Mouse (Mus musculus): Measurements from ENCODE around the gene Nr1i2.
"Not testable (repeated sequence)": the region's sequence is repeated elsewhere in the genome, so short reads cannot be mapped to it uniquely, and the experiment has no call there.

Nr1i2 gene

DNA sequence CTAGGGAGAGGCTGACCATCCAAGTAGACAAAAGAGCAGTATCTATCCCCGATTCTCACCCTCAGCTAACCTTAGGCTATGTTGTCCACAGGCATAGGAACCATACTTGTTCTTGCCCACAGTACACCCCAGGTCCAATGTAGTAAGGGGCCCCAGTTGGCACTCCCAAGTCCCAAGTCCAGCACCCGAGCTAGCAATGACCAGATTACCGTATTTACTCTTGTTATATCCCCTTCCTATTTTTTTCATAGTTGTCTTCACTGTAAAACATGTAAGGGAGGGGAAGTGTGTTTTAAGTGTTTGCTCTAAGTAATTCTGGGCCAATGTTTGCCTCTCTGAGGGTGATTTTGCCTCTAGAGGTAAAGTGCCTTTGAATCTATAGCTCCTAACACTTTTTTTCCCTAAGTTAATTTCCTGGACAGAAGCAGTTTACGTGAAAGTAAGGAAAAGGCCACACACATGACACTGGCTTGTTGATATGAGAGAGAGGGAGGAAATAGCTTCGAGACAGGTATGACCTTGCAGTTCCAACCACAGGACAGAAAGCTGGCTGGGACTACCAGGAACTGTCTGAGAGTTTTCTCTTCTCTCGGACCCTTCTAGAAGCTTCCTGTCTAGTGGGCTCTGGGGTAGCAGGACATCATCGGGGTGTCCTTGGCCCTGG, at the start of gene Nr1i2:
Gene Nr1i2, minus strand, starts transcription at position 140 of the 664 bp plus-strand sequence.
- DNase-seq (ENCODE audit: extremely low read depth, low read depth, low spot score) = no peak

DNA sequence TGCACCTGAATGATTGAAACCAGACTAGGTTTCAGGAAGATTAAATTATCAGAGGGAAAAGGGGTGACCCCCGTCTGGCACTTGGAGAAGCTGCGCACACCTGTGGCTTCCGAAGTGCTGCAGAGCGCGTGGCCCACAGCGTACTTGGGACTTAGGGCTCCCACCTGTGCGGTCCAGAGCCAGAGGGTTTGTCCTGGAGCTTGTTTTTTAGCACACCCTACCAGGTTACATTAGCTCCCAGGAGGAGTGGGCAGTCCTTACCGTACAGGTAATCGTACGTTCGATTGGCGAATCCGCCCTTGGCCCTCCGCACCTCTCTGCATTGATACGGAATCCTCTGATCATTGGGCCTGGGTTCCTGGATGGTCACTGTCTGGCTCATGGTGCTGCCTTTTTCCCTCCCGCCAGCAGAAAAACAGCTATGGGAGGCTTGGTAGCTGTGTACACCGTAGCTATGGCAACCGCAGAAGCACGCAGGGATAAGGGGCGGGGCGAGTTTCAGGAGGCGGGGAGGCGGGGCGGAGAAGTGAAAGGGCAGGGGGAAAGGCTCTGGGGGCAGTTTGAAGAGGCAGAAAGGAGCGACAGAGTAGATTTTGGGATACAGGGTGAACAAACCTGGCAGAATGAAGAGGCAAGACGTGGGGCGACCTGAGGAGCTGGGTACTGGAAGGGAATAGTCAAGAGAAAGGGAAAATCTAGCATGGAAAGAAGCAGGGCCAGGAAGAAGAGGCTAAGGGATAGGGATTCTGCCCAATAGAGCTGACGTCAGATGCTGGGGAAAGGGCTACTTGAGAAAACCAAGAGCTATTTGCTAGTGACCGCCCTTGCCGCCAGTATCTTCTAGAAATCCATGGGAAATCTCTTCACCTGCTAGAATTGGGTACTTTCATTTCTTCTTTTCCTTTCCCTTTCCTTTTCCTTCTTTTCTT, 47.0 kb upstream of the Nr1i2 start, which contains the start of gene Maats1:
Gene Maats1, minus strand, starts transcription at position 748 of the 929 bp plus-strand sequence.
- DNase-seq (ENCODE audit: extremely low read depth, low read depth, low spot score) = no peak

DNA sequence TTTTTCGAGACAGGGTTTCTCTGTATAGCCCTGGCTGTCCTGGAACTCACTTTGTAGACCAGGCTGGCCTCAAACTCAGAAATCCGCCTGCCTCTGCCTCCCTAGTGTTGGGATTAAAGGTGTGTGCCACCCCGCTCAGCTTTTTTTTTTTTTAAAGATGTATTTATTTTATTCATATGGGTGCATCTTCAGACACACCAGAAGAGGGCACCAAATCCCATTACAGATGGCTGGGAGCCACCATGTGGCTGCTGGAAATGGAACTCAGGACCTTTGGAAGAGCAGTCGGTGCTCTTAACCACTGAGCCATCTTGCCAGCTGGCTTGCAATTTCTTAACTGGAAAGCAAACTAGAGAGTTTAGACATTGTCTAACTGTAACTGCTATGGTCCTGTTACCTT, 43.5 kb upstream of the Nr1i2 start:
- not testable (repeated sequence) for DNase-seq (ENCODE audit: extremely low read depth, low read depth, low spot score)

DNA sequence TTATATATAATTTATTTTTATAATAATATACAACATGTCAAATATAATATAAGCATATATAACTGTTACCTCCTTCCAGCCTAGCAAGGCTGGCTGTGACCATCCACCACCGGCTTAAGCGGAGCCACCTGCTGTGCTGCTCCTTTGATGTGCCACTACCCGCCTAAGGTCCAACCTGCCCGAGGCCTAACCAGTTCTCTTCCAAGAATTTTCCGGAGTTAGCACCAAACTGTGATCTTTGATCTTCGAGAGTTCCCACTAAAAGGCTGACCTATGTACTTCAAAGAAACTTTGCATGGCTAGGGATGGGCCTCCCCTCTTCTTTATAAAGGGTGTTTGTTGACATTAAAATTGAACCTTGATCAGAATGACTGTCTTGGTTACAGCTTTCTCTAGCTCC, 39.8 kb upstream of the Nr1i2 start:
- no peak for DNase-seq (ENCODE audit: extremely low read depth, low read depth, low spot score)

DNA sequence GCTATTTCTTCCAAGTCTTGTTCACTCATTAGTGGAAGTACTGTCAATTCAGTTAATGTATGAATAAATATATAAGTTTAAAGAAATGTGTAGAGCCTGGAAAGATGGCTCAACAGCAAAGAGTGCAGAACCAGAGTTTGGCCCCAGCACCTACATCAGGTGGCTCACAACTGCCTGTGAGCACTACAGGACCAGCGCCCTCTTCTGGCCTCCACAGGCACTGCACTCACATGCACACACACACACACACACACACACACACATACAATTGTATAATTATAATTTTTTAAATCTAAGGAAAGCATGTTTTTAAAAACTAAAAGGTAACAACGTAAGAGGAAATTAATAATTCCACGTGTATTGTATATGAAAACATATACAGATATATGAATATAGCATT, 34.7 kb upstream of the Nr1i2 start:
- no peak for DNase-seq (ENCODE audit: extremely low read depth, low read depth, low spot score)

DNA sequence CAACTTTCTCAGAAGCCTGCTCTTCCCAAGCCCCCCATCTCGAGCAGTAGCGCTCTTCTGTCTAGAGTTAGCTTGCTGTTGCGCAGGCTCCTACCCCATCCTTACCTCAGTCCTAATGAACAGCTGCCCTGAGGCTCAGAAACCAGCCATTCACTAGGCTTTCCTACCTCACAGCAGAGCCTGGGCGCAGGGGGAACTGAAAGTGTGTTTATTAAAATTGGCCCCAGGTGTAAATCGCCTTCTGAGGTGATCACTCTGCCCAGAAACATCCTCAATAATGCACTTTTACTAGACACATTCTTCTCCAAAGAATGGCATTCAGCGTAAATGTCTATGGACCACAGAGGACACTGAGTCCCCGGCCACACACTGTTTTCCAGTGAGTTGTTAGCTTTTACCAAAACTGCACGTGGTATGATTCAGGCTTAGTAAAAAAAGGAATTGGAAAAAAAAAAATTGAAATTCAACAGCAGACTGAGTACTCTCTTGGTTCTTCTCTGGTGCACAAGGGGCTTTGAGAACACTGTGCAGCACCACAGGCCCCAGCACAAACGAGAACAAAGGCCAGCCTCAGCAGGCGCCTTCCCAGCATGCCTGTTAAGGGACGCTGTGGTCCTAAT, 32.3 kb upstream of the Nr1i2 start:
- no peak for DNase-seq (ENCODE audit: extremely low read depth, low read depth, low spot score)

DNA sequence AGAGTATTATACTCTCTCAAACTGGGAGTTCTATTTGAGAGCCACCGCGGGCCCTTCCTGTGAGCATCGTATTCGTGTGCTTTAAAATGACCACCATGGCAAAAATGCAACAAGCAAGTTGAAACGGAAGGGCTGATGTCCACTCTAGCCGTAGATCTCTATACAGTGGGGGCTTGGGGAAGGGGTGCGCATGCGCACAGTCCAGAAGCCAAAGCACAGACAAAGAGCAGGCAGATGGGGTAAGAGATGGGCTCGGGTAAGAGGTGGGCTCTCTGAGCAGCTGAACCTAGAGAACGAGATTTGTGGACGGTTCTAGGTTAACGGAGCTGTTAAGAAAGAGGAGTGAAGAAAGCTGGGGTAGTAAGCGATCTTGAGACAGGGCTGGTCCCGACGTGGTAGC, 29.7 kb upstream of the Nr1i2 start:
- no peak for DNase-seq (ENCODE audit: extremely low read depth, low read depth, low spot score)

DNA sequence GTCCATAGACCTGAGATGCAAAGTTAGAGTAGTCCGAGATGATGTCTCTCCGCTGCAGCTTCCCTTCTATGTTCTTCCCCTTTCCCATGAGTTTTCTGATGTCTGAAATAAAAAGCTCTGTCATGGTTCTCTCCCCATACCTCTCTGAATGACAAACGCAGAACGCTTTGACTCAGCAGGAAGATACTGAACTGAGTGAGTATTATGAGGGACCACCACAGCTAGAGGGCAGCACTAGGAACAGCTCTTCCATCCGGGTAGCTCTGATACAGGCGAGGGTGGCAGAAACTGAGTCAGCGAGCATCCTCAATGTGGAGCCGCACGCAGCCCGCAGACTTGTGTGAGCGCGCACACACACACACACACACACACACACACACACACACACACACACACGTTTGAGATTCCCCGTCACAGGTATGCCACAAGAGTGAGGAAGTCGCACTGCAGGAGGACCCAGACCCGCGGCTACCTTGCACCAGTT, 26.9 kb upstream of the Nr1i2 start:
- DNase-seq (ENCODE audit: extremely low read depth, low read depth, low spot score) = no peak

DNA sequence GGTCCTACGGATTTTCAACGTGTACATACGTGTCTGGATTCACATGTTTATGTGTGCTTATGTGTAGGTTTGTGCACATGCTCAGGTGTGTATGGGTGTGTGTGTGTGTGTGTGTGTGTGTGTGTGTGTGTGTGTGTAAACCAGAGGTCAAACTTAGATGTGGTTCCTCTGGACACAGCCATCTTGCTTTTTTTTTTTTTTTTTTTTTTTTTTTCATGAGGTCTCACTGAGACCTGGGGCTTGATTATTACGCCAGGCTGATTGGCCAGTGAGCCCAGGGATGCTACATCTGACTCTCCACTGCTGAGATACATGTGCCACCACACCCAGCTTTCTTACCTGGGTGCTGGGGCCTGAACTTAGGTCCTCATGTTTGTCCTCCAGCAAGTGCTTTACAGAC, 24.5 kb upstream of the Nr1i2 start:
- DNase-seq (ENCODE audit: extremely low read depth, low read depth, low spot score) = no peak

DNA sequence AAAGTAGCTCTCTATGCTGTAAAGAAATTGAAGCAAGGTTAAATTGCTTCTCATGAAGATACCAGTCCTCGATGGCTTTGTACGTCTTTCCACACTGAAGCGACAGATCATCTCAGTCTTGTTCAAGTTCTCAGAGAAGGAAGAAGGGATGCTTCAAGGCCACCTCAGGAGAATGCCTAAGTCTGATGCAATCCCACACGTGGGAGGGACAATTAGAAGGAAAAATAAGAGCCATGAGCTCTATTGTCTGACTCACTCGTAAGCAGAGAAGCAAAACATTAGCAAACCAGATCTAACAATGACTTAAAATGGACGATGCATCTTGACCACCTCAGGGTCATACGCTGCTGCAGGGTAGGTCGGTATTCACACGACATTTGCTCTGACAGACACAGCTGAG, 23.9 kb upstream of the Nr1i2 start:
- peak; percentile 21 for DNase-seq (ENCODE audit: extremely low read depth, low read depth, low spot score)

DNA sequence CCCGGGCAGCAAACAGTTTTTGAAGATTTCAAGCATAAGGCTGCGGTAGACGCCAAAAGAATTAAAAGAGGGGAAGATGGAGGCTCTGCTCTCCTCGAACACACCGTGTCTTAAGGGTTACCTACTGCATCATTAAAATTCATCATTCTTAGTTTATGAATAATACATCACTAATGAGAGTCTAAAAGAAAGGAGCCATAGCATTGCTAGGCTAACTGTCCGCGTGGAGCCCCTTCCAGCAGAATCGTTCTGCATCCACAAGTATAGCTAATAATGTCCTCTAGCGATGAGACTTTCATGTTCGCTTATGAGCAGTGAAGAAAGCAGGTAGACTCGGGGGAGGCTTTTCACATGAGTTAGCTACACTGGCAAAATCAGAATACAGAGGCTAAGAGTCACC, 13.6 kb upstream of the Nr1i2 start:
- no peak for DNase-seq (ENCODE audit: extremely low read depth, low read depth, low spot score)

DNA sequence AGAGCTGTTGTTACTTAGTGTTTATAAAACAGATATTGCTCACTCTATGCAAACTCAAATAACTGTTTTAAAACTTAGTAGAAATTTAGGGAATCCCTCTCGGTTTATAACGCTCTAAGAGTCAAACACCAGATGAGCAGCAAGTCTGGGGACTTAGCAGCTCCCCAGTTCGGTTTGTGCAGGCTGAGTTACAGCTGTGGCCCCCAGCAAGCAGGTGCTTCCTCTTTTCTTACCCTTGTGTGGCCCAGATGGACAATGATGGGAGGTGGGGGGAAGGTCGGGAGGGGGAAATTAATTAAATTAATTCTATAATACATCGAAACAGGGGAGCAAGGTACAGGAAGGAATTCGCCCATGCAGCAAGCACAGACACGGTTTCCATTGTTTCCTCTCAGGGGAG, 13.0 kb upstream of the Nr1i2 start:
- DNase-seq (ENCODE audit: extremely low read depth, low read depth, low spot score) = no peak

DNA sequence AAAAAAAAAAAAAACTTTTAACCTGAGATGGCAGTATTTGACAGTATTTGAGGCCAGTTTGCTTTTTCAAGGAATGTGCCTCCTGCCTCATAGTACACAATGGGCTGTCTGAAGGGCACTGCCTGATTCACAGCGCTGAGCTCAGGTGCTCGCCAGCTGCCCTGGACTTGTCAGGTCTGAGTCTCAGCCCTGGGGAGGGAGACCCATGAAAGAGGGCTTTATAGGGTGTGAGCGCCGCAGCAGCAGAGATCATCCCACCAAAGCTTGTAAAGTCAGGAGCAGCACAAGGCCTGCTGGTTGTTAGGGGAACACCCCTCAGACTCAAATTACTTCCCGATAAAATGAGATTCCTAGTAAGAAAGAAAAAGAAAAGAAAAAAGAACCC, 12.6 kb upstream of the Nr1i2 start:
- DNase-seq (ENCODE audit: extremely low read depth, low read depth, low spot score) = no peak

DNA sequence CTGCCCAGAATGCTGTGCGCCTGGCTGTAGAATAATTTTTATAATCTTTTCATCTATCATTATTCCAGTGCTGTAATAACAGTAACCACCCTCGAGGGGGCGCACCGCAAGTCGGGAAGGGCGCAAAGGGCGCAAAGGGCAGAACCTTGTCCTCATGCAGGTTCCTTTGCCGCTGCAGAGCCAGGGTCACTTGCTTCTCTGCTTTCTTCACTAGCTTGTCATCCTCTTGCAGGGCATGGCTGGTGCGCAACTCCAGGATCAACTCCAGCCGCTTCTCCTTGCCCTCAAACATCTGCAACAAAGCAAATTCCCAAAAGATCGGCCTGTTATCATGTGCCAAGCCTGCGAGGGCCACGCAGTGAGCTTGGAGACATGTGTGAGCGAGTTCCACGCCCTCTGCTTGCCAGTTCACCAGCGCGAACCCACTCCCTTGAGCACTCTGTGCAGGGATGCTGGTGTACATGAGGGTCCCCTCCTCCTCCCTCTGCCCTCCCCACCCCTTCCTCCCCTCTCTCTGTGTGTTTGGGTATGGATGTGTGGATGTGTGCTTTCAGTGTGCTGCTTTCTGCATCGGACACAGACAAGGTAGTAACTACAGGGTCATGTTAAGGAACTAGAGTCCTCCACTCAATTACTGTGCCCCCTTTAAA, 12.1 kb upstream of the Nr1i2 start:
- no peak for DNase-seq (ENCODE audit: extremely low read depth, low read depth, low spot score)

DNA sequence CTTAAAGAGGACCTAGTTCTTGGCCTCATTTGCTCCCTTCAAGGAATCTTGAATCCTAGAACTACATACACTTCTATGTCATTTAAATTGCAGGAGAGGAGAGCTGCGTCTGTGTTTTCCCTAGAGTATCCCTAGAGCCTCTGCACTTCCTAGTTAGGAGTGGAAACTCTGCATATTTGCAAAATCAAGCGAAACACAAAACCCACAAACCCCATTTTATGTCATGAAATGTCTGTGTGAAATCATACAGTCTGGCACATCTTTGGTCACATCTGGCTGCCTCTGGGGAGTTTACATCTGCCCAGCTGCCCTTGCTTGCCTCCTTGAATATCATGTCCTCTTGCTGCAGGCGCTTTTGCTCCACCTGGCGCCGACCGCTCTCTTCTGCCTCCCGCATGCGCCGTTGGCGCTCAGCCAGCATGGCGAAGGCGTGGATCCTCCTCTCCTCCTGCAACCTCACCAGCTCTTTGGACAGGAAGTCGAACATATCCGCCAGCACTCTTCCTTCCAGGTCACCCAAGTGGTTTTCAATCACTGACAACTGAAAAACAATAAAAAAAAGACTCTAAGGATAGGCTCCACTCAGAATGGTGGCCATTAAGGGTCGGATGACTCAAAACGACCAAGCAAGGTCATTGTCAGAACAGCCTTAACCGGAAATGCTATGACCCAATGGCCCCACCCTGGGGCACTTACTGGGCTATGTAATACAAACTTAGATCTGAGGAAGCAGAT, 10.0 kb upstream of the Nr1i2 start:
- DNase-seq (ENCODE audit: extremely low read depth, low read depth, low spot score) = peak; percentile 11

DNA sequence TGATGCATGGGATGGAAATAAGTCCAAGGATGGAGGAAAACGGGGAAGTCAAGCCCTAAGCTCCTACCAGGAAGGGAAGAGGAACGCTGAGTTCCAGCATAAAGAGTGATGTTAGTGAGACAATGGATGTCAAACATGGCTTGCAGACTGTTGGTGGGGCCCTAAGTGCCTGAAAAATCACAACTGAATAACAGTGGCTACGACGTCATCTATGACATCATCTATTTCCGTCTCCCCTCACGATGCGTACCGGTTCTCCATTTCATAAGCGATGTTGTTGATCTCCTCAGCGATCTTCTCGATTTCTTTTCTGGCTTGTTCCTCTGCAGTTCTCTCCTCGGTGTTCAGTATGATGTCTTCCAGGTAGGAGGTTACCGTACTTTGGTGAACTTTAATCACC, 7.7 kb upstream of the Nr1i2 start:
- DNase-seq (ENCODE audit: extremely low read depth, low read depth, low spot score) = no peak

DNA sequence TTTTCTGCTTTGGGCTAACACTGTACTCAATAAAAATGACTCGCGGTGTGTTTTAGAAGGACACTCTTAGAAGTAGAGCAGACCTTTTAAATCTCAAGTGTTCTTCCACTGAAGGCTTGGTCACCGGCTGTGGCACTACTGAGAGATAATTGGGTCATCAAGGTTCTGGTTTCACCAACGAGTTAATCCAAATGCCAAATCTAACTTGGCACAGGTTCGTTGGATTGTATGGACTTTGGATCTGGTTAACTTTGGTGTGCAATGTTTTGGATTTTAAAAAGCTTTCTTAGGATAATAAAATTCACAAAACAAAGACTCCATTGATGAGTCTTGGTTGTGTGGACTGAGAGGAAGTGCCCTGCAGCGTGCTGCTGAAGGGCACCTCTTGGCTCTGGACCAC, 3.8 kb upstream of the Nr1i2 start:
- no peak for DNase-seq (ENCODE audit: extremely low read depth, low read depth, low spot score)

DNA sequence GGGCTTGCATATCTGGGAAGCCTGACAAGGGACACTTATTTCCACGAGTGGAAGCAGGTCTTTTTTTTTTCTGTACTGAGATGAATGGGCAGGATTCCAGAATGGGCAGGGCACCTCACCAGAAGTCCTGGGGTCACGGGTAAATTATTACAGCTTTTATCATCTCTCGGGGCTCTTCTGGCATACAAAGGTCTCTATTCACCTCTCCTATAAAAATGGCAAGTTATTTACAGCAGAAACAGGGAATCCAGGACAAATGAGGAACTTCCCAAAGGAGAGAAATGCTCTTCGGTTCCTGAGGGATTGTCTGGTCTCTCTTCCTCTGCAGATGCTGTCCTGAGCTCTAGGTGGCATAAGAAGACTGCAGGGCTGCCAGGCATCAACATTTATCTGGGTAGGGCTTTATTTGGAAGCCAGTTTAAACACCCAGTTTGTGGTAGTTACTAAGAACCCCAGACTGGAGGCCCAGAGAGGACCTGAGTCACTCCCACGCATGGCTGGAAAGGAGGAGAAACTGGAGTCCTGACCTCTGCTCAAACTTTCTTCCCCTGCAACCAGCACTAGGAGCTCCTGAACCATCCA, 816 bp upstream of the Nr1i2 start:
- DNase-seq (ENCODE audit: extremely low read depth, low read depth, low spot score) = no peak

DNA sequence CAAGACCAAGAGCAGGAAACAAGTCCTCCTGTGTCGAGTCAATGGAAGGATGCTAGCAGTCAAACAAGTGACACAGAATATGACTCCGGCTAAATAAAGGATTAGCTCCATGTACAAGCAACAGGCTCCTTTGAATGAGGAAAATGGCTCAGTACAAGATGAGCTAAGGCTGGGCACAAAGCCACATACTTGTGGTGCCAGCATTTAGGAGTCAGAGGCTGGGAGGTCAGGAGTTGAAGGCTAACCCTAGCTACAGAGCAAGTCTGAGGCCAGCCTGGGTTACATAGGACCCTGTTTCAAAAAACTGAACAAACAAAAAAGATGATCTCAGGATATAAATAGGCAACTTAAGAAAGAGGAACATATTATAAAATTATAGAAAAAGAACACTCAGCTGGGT, 4.5 kb downstream of the Nr1i2 start:
- no peak for DNase-seq (ENCODE audit: extremely low read depth, low read depth, low spot score)

DNA sequence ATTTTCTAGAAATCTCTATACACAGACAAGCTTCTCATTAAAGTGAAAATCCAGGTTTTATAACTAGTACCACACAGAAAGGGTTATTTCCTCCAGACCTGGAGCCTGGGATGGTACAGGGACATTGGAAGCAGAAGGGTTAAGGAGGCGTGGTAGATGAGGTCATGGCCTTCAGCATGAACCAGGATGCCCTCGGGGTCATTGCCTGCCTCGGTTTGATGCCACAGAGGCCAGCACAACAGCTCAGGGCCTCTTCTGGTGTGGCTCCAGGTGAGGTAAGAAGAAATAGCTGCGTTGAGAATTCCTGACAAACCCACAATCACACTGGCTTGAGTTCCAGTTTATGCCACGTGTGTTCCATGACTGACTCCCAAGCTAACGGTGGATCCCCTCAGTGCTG, 5.8 kb downstream of the Nr1i2 start:
- no peak for DNase-seq (ENCODE audit: extremely low read depth, low read depth, low spot score)
